Mouse (Mus musculus): ENCODE results near the gene Hsd17b11.

DNA sequence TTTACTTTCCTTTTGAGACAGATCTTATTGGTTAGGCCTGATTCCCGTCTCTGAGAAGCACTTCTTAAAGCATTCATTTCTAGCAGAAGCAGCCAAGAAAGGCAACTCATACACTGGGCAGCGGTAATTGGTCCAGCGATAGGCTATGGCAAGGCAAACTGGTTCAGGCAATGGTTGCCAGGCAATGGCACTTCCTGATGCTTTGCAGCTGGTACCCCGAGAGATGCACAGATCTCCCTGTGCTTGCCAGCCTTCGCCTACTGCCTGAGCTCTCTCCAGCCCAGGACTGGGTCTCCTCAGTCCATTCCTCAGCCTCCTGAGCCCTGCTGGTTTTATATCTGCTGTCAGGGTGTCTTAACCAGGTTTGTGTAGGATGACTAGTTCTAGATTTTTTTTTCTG, 38.7 kb upstream of the Hsd17b11 start:
- TF ChIP-seq CTCF (IDR thresholded peaks at IDR 0.05; ENCODE audit: borderline replicate concordance, control insufficient read depth, extremely low read depth, insufficient read depth, low read length, poor library complexity) (no peak), POLR2A (IDR thresholded peaks at IDR 0.05; ENCODE audit: control insufficient read depth, extremely low read depth, insufficient read depth, low read length, poor library complexity) (no peak)
